Mouse (Mus musculus) brain, embryonic 14.5 days (tissue): ENCODE measurements at regions not wholly inside any gene's neighbourhood (a gene's known extent, or its start where the extent isn't known, plus 50 kb on each side); places are given as distances from the start of the nearest gene placed in this dataset.

Experiments
- CTCF ChIP-seq: fragments of 200-500 bp; IDR thresholded peaks from 2 replicates; pipeline ENCODE4 v1.5.1; 2012; ENCODE audit warnings: inconsistent platforms, mild to moderate bottlenecking, moderate library complexity, borderline replicate concordance; ENCODE audit not compliant: insufficient read depth, insufficient read length; ENCODE audit errors: extremely low read depth
- POLR2A ChIP-seq: fragments of 200-500 bp; IDR thresholded peaks from 2 replicates; pipeline ENCODE4 v1.6.1; 2012; ENCODE audit warnings: mild to moderate bottlenecking, inconsistent platforms, borderline replicate concordance; ENCODE audit not compliant: poor library complexity, insufficient read depth, insufficient read length, severe bottlenecking; ENCODE audit errors: extremely low read depth

- no peak for TF ChIP-seq POLR2A
- no peak for TF ChIP-seq CTCF
Measured at GRCm38 (mm10) chr7:65790264-65790663, 71.3 kb upstream of the Pcsk6 start.
